Mouse (Mus musculus) right cerebral cortex, adult 18-20 months (tissue): ENCODE data around the gene Mcm10.

Experiments
- DNase-seq: peaks from one replicate; pipeline ENCODE4 v3.0.0; 2022; ENCODE audit warnings: mixed read lengths

The Mcm10 gene

GRCm38 (mm10) chr2:5031215-5031614 lies 18.6 kb upstream of the Mcm10 start:
- peak; percentile 50 for DNase-seq

GRCm38 (mm10) chr2:5029808-5030207 lies 17.2 kb upstream of the Mcm10 start:
- no peak for DNase-seq

- DNase-seq, result no peak
These were observed 15.5 kb upstream of the Mcm10 start for GRCm38 (mm10) chr2:5028047-5028446.

- DNase-seq, result no peak
These were observed 14.5 kb upstream of the Mcm10 start for GRCm38 (mm10) chr2:5027057-5027456.

GRCm38 (mm10) chr2:5025162-5025733 lies 12.7 kb upstream of the Mcm10 start:
- DNase-seq, result no peak

GRCm38 (mm10) chr2:5023699-5024399 lies 11.3 kb upstream of the Mcm10 start:
- DNase-seq, result no peak

GRCm38 (mm10) chr2:5023275-5023674 lies 10.7 kb upstream of the Mcm10 start:
- no peak for DNase-seq

GRCm38 (mm10) chr2:5019708-5020107 lies 7.1 kb upstream of the Mcm10 start:
- peak; percentile 78 for DNase-seq

- DNase-seq, result no peak
These were observed 4.3 kb upstream of the Mcm10 start for GRCm38 (mm10) chr2:5016922-5017321.

- no peak for DNase-seq
These were observed 2.9 kb upstream of the Mcm10 start for GRCm38 (mm10) chr2:5015527-5015926.

- no peak for DNase-seq
These were observed 2.0 kb upstream of the Mcm10 start for GRCm38 (mm10) chr2:5014616-5015015.

- no peak for DNase-seq
These were observed 597 bp downstream of the Mcm10 start for GRCm38 (mm10) chr2:5011898-5012490.

- no peak for DNase-seq
These were observed 5.5 kb downstream of the Mcm10 start for GRCm38 (mm10) chr2:5007107-5007506.

GRCm38 (mm10) chr2:5001266-5001665 lies 11.3 kb downstream of the Mcm10 start:
- no peak for DNase-seq

- DNase-seq, result no peak
These were observed 13.7 kb downstream of the Mcm10 start for GRCm38 (mm10) chr2:4998905-4999304.

GRCm38 (mm10) chr2:4996421-4996824 lies 16.2 kb downstream of the Mcm10 start:
- DNase-seq, result no peak

- no peak for DNase-seq
These were observed 16.9 kb downstream of the Mcm10 start for GRCm38 (mm10) chr2:4995646-4996045.

GRCm38 (mm10) chr2:4994436-4994835 lies 18.2 kb downstream of the Mcm10 start:
- DNase-seq, result no peak

- peak; percentile 66 for DNase-seq
These were observed 19.0 kb downstream of the Mcm10 start for GRCm38 (mm10) chr2:4993584-4993983.

- DNase-seq, result no peak
These were observed 23.7 kb downstream of the Mcm10 start for GRCm38 (mm10) chr2:4988826-4989424.

GRCm38 (mm10) chr2:4987388-4988180 lies 25.0 kb downstream of the Mcm10 start:
- DNase-seq, result no peak

- no peak for DNase-seq
These were observed 25.8 kb downstream of the Mcm10 start for GRCm38 (mm10) chr2:4986798-4987197.

GRCm38 (mm10) chr2:4985000-4985399 lies 27.6 kb downstream of the Mcm10 start:
- no peak for DNase-seq
